Mouse (Mus musculus): ENCODE results near the gene Mical3.

DNA sequence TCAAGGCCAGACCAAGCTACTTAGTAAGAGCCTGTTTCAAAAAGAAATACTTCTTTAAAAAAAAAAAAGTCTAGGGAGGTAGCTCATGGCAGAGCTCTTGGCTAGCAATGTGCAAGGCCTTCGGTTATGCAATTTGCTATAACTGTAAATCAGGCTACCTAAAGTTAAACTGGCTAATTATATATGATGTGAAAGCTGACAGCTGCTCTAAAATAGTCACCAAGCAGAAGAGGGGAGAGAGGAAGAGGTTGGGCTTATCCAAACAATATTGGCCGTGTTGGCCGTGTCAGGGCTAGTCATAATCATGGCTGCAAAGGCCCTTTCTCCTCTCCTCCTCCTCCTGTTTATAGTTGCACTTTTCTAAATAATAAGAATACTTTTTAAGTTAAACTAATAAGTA lies 94.9 kb downstream of the Mical3 start:
- TF ChIP-seq CTCF (IDR thresholded peaks at IDR 0.05; ENCODE audit: borderline replicate concordance, extremely low read depth, insufficient read depth, insufficient read length) (no peak), POLR2A (IDR thresholded peaks at IDR 0.05; ENCODE audit: borderline replicate concordance, extremely low read depth, insufficient read depth, insufficient read length, poor library complexity, severe bottlenecking) (no peak)

All from brain, embryonic 14.5 days (tissue).